Mouse (Mus musculus) limb, embryonic 13.5 days (tissue): ENCODE results near the gene Pdss1. TPM values are rescaled to one million over a fixed set of nuclear protein-coding genes. Genes with fewer than 3 reads are reported as not detected.
"Not testable (repeated sequence)": the region's sequence is repeated elsewhere in the genome, so short reads cannot be mapped to it uniquely, and the experiment has no call there.

Source experiments
- ATAC-seq: fragments of 200-750 bp; cut with Nextera tagmentation; 2 replicates; pipeline ENCODE4 v1.8.0; 2017; ENCODE audit warnings: low read depth, moderate number of reproducible peaks, moderate TSS enrichment; ENCODE audit not compliant: low FRiP score
- H3K27ac ChIP-seq: fragments of 300-500 bp; sonication (generic); 2 replicates; pipeline ENCODE4 v1.5.1; 2015; ENCODE audit warnings: inconsistent platforms, mild to moderate bottlenecking, moderate library complexity
- H3K27me3 ChIP-seq: fragments of 300-500 bp; sonication (generic); 2 replicates; pipeline ENCODE4 v1.6.1; 2015; ENCODE audit warnings: mild to moderate bottlenecking, inconsistent platforms
- H3K36me3 ChIP-seq: fragments of 300-500 bp; sonication (generic); 2 replicates; pipeline ENCODE4 v1.6.1; 2015; ENCODE audit warnings: inconsistent platforms, mild to moderate bottlenecking, moderate library complexity
- H3K4me1 ChIP-seq: fragments of 300-500 bp; sonication (generic); 2 replicates; pipeline ENCODE4 v1.6.1; 2015; ENCODE audit warnings: inconsistent platforms
- H3K4me2 ChIP-seq: fragments of 300-500 bp; sonication (generic); replicated peaks from 2 replicates; pipeline ENCODE4 v1.6.1; 2015; ENCODE audit warnings: inconsistent platforms, mild to moderate bottlenecking, moderate library complexity
- H3K4me3 ChIP-seq: fragments of 300-500 bp; sonication (generic); 2 replicates; pipeline ENCODE4 v1.5.1; 2015; ENCODE audit warnings: moderate library complexity, mild to moderate bottlenecking, inconsistent platforms
- H3K9ac ChIP-seq: fragments of 300-500 bp; sonication (generic); 2 replicates; pipeline ENCODE4 v1.6.1; 2015; ENCODE audit warnings: mild to moderate bottlenecking, inconsistent platforms
- H3K9me3 ChIP-seq: fragments of 300-500 bp; sonication (generic); 2 replicates; pipeline ENCODE4 v1.6.1; 2016; ENCODE audit warnings: inconsistent platforms
- WGBS: fragments of 180-500 bp; shearing (Covaris S2); methylation state at CpG from one replicate; pipeline ENCODE4 v1.1.7; 2015; 5-methylcytosine and 5-hydroxymethylcytosine counted together
- polyA plus RNA-seq: library from polyadenylated mRNA; unstranded; fragments of >200 nt; fragmentation: Nextera tagmentation; extraction: Ambion mirVana; gene quantifications from 2 replicates; pipeline ENCODE4 v1.2.1, GENCODE M21; 2015

Pdss1 gene
- polyA plus RNA-seq, result 17.7 and 18.7 TPM in 2 replicates

DNA sequence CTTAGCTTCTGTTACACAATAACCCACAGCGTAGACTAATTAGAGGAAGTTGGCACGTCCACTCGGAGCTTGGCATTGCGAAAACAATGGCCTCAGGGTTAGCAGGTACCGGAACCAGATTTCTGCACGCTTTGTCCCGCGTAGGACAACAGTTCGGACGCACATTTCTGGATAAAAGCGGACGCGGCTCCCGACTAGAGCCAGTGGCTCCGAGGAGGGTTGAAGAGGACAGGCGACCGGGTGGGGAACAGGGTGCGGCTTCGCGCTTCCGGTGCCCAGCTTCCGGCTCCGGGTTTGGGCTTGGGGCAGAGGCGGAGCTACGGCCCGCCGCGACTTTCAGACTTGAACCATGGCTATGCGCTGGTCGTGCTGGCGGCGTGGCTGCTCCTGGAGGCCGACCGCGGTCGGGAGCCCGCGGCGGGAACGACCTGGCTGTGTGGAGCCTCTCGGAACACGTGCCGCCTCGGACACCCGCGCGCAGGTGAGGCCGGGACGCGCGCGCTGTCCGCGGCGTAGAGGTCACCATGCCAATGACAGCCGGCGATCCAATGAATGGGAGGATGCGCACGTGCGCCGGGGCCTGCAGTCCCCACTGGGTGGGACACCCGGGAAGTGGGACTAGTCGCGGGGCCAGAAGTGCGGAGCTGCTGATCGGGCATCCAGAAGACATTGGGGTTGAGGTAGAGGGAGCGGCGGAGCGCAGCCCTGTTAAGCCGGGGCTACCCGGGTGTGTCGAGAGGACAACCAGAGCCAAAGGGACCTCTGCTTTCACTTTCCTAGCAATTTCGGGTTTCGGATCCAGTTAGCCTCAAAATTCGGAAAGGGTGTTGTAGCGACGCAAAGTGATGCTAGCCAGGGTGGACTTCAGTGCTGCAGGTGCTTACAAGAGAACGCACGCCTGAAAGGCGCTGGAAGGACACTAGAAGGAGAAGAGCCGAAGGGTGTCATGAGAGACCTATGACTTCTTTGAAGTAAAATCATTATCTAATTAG, at the start of gene Pdss1:
Gene Pdss1, plus strand, starts transcription at position 241 of the 992 bp plus-strand sequence.
- H3K4me2 ChIP-seq, result peak within 1 kb of the TSS; percentile 84
- H3K27ac ChIP-seq, result no peak within 1 kb of the TSS
- peak within 1 kb of the TSS; percentile 75 for H3K9ac ChIP-seq
- peaks cover 4% of the 10 kb centered on the region; the same call in 1 of the 2 replicates for H3K4me1 ChIP-seq
- peak; percentile 97 for ATAC-seq
- peak within 1 kb of the TSS; percentile 65 for H3K4me3 ChIP-seq
- no peaks in the 10 kb centered on the region for H3K36me3 ChIP-seq
- H3K9me3 ChIP-seq, result no peaks in the 10 kb centered on the region
- under 1% methylated on average over 69 of the region's 81 CpGs for WGBS
- H3K27me3 ChIP-seq, result no peaks in the 10 kb centered on the region

- Histone ChIP-seq H3K9ac (no peak overlapping the region), H3K36me3 (no peaks in the 10 kb centered on the region), H3K9me3 (no peaks in the 10 kb centered on the region), H3K4me1 (no peaks in the 10 kb centered on the region), H3K27ac (no peak overlapping the region), H3K4me2 (no peak overlapping the region), H3K4me3 (no peak overlapping the region), H3K27me3 (no peaks in the 10 kb centered on the region)
- no peak for ATAC-seq
- WGBS, result 78% methylated on average over 4 of the region's 4 CpGs
These were observed 43.4 kb upstream of the Pdss1 start for GRCm38 (mm10) chr2:22851900-22852299.

- Histone ChIP-seq H3K9ac (no peak overlapping the region), H3K9me3 (no peaks in the 10 kb centered on the region), H3K27ac (no peak overlapping the region), H3K4me3 (no peak overlapping the region), H3K4me2 (no peak overlapping the region), H3K27me3 (no peaks in the 10 kb centered on the region), H3K4me1 (no peaks in the 10 kb centered on the region), H3K36me3 (no peaks in the 10 kb centered on the region)
- 82% methylated on average over 3 of the region's 3 CpGs for WGBS
- no peak for ATAC-seq
These were observed 37.8 kb upstream of the Pdss1 start for GRCm38 (mm10) chr2:22857501-22857900.

- H3K9ac ChIP-seq, result no peak overlapping the region
- H3K27me3 ChIP-seq, result no peaks in the 10 kb centered on the region
- no peaks in the 10 kb centered on the region for H3K4me1 ChIP-seq
- no peak overlapping the region for H3K4me3 ChIP-seq
- H3K27ac ChIP-seq, result no peak overlapping the region
- no peak for ATAC-seq
- H3K9me3 ChIP-seq, result no peaks in the 10 kb centered on the region
- no peaks in the 10 kb centered on the region for H3K36me3 ChIP-seq
- H3K4me2 ChIP-seq, result no peak overlapping the region
- 78% methylated on average over 2 of the region's 2 CpGs for WGBS
These were observed 33.1 kb upstream of the Pdss1 start for GRCm38 (mm10) chr2:22862194-22862593.

GRCm38 (mm10) chr2:22864394-22865037, 30.8 kb upstream of the Pdss1 start:
- H3K27ac ChIP-seq, H3K36me3 ChIP-seq, H3K4me3 ChIP-seq, H3K9ac ChIP-seq, H3K27me3 ChIP-seq, H3K4me2 ChIP-seq, H3K4me1 ChIP-seq, ATAC-seq, H3K9me3 ChIP-seq: not testable (repeated sequence)
- 3% methylated on average over 6 of the region's 6 CpGs for WGBS

DNA sequence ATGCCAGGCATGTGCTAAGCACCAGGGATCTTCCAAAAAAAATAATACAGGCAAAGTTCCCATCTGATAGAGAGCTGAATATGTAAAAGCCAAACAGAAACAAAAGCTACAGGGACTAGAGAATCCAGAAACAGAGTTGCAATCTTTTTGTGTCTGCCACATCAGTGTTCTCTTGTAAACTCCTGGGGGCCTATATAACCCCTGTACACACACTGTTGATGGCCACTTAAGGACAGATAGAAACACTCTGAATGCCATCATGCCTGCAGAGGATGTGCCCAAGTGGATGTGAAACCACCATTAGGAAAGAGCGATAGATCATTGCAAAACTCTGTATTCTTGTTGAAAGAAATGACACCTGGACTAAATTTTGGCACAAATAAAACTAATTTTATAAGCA, 29.5 kb upstream of the Pdss1 start:
- no peaks in the 10 kb centered on the region for H3K27me3 ChIP-seq
- no peak for ATAC-seq
- no peak overlapping the region for H3K4me2 ChIP-seq
- H3K4me3 ChIP-seq, result no peak overlapping the region
- H3K9me3 ChIP-seq, result no peaks in the 10 kb centered on the region
- WGBS, result 84% methylated on average over 1 of the region's 1 CpGs
- H3K4me1 ChIP-seq, result no peaks in the 10 kb centered on the region
- no peak overlapping the region for H3K9ac ChIP-seq
- no peaks in the 10 kb centered on the region for H3K36me3 ChIP-seq
- H3K27ac ChIP-seq, result no peak overlapping the region

DNA sequence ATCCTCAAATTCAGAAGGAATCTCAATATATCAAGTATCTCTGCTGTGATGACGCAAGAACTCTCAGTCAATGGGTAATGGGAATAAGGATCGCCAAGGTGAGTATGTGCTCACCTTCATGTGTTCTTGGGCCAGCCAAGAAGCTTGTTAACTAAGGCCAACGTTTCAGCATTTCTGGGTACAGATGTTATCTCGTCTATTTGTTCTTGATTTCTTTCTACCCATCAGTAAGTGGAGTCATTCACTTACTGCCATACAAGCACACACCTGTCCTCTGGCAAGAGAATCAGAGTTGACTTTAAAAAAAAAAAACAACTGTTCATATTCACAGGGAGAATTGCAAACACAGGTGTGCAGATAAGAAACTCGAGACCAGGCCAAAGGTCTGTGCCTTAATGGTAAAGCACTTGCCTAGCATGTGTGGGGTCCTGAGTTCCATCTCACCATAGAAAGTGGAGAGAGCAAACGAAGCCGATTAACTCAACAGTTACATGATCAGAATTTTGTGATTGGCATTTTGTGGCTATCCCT, 28.4 kb upstream of the Pdss1 start:
- no peak for ATAC-seq
- no peaks in the 10 kb centered on the region for H3K4me1 ChIP-seq
- no peaks in the 10 kb centered on the region for H3K9me3 ChIP-seq
- no peak overlapping the region for H3K4me2 ChIP-seq
- WGBS, result 71% methylated on average over 7 of the region's 7 CpGs
- H3K27me3 ChIP-seq, result no peaks in the 10 kb centered on the region
- no peak overlapping the region for H3K4me3 ChIP-seq
- no peak overlapping the region for H3K9ac ChIP-seq
- H3K27ac ChIP-seq, result no peak overlapping the region
- no peaks in the 10 kb centered on the region for H3K36me3 ChIP-seq

DNA sequence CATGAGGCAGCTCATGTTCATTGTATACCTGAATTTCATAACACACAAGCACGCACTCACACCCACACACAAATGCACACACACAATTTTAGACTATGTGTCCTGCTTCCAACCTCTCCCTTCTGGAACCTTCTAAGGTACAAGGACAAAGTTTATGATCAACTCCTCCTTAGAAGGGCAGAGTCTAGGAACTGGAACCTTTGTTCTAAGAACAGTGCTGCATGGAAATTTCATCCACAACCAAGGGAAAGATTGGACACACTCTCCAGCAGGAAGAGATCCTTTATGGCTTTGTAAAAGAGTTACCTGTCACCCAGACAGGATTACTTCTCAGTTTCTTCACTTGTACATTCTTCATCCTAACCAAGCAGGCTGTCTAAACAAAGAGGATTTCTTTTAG, 22.2 kb upstream of the Pdss1 start:
- no peak overlapping the region for H3K4me2 ChIP-seq
- H3K4me3 ChIP-seq, result no peak overlapping the region
- H3K4me1 ChIP-seq, result no peaks in the 10 kb centered on the region
- no peak overlapping the region for H3K27ac ChIP-seq
- H3K9me3 ChIP-seq, result no peaks in the 10 kb centered on the region
- H3K9ac ChIP-seq, result no peak overlapping the region
- no peaks in the 10 kb centered on the region for H3K36me3 ChIP-seq
- ATAC-seq, result no peak
- H3K27me3 ChIP-seq, result no peaks in the 10 kb centered on the region
- WGBS, result 86% methylated on average over 1 of the region's 1 CpGs

GRCm38 (mm10) chr2:22874628-22875027, 20.7 kb upstream of the Pdss1 start:
- WGBS, result 51% methylated on average over 10 of the region's 10 CpGs
- Histone ChIP-seq H3K4me3 (no peak overlapping the region), H3K4me1 (no peaks in the 10 kb centered on the region), H3K27ac (no peak overlapping the region), H3K9ac (no peak overlapping the region), H3K36me3 (no peaks in the 10 kb centered on the region), H3K27me3 (no peaks in the 10 kb centered on the region), H3K4me2 (no peak overlapping the region), H3K9me3 (no peaks in the 10 kb centered on the region)
- ATAC-seq, result no peak

GRCm38 (mm10) chr2:22876614-22877013, 18.7 kb upstream of the Pdss1 start:
- WGBS, result 87% methylated on average over 3 of the region's 3 CpGs
- no peak overlapping the region for H3K4me3 ChIP-seq
- no peak overlapping the region for H3K27ac ChIP-seq
- ATAC-seq, result no peak
- H3K27me3 ChIP-seq, result no peaks in the 10 kb centered on the region
- no peaks in the 10 kb centered on the region for H3K9me3 ChIP-seq
- no peak overlapping the region for H3K4me2 ChIP-seq
- no peak overlapping the region for H3K9ac ChIP-seq
- H3K36me3 ChIP-seq, result no peaks in the 10 kb centered on the region
- H3K4me1 ChIP-seq, result no peaks in the 10 kb centered on the region

- H3K4me3 ChIP-seq, result no peak overlapping the region
- no peaks in the 10 kb centered on the region for H3K36me3 ChIP-seq
- H3K9me3 ChIP-seq, result no peaks in the 10 kb centered on the region
- H3K4me1 ChIP-seq, result no peaks in the 10 kb centered on the region
- no peak for ATAC-seq
- WGBS, result 27% methylated on average over 1 of the region's 1 CpGs
- H3K9ac ChIP-seq, result no peak overlapping the region
- H3K27me3 ChIP-seq, result no peaks in the 10 kb centered on the region
- no peak overlapping the region for H3K4me2 ChIP-seq
- H3K27ac ChIP-seq, result no peak overlapping the region
These were observed 16.5 kb upstream of the Pdss1 start for GRCm38 (mm10) chr2:22878781-22879180.

DNA sequence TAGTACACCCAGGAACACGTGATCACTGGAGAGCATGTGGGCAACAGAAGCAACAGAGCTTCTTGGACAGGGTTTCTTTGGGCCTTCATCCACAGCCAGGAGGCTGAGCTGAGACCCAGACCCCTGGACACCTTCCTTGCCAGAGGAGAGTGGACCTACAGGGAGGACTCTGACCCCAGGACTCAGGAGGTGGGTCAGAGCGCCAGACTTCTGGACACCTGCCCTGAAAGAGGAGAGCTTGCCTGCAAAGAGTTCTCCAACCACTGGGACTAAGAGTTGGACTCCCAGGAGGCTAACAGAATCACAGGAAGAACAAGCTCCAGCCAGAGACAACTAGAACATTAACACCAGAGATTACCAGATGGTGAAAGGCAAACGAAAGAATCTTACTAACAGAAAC, 14.6 kb upstream of the Pdss1 start:
- not testable (repeated sequence) for H3K36me3 ChIP-seq, H3K4me1 ChIP-seq, H3K4me3 ChIP-seq, ATAC-seq, H3K9me3 ChIP-seq, H3K4me2 ChIP-seq, H3K27ac ChIP-seq, H3K9ac ChIP-seq, H3K27me3 ChIP-seq
- 73% methylated on average over 3 of the region's 3 CpGs for WGBS
